Mouse (Mus musculus) kidney, postnatal 0 days (tissue): ENCODE data around the gene Fam129b. TPM values are rescaled to one million over a fixed set of nuclear protein-coding genes. Genes with fewer than 3 reads are reported as not detected.
A peak's percentile ranks its signal among the peaks of the same experiment; 100 is the strongest.

Experiments used
- ATAC-seq: fragments of 200-750 bp; cut with Nextera tagmentation; replicated peaks from 2 replicates; pipeline ENCODE4 v1.8.0; 2017; ENCODE audit warnings: low read depth, moderate number of reproducible peaks, moderate TSS enrichment, moderate library complexity; ENCODE audit not compliant: low FRiP score
- DNase-seq: peaks from one replicate; pipeline ENCODE4 v3.0.0-alpha.2; 2016; ENCODE audit warnings: low spot score
- H3K27ac ChIP-seq: fragments of 300-500 bp; sonication (generic); 2 replicates; pipeline ENCODE4 v1.5.1; 2014; ENCODE audit warnings: mild to moderate bottlenecking
- H3K27me3 ChIP-seq: fragments of 300-500 bp; sonication (generic); 2 replicates; pipeline ENCODE4 v1.6.1; 2014; ENCODE audit warnings: low read length, mixed read lengths; ENCODE audit not compliant: insufficient read depth
- H3K36me3 ChIP-seq: fragments of 300-500 bp; sonication (generic); 2 replicates; pipeline ENCODE4 v1.6.1; 2014; ENCODE audit warnings: low read length, mixed read lengths; ENCODE audit not compliant: insufficient read depth
- H3K4me1 ChIP-seq: fragments of 300-500 bp; sonication (generic); replicated peaks from 2 replicates; pipeline ENCODE4 v1.6.1; 2014; ENCODE audit warnings: antibody characterized with exemption, low read length, mixed read lengths; ENCODE audit not compliant: insufficient read depth
- H3K4me2 ChIP-seq: fragments of 300-500 bp; sonication (generic); 2 replicates; pipeline ENCODE4 v1.6.1; 2014; ENCODE audit warnings: mild to moderate bottlenecking, low read length, moderate library complexity, mixed read lengths
- H3K4me3 ChIP-seq: fragments of 300-500 bp; sonication (generic); replicated peaks from 2 replicates; pipeline ENCODE4 v1.5.1; 2014; ENCODE audit warnings: low read depth, low read length
- H3K9ac ChIP-seq: fragments of 300-500 bp; sonication (generic); 2 replicates; pipeline ENCODE4 v1.6.1; 2014; ENCODE audit warnings: low read depth, low read length
- H3K9me3 ChIP-seq: fragments of 300-500 bp; sonication (generic); replicated peaks from 2 replicates; pipeline ENCODE4 v1.6.1; 2016; ENCODE audit warnings: low read length, inconsistent platforms, mixed read lengths
- CTCF ChIP-seq: IDR thresholded peaks from 2 replicates; pipeline ENCODE4 v1.5.1; 2016; ENCODE audit warnings: antibody characterized with exemption, low read depth, mild to moderate bottlenecking, moderate library complexity
- WGBS: fragments of 180-500 bp; shearing (Covaris S2); extraction: QIAGEN DNeasy Blood & Tissue Kit; methylation state at CpG from one replicate; pipeline ENCODE4 v1.1.7; 2014; 5-methylcytosine and 5-hydroxymethylcytosine counted together
- polyA plus RNA-seq: library from polyadenylated mRNA; unstranded; fragments of >200 nt; fragmentation: Nextera tagmentation; extraction: Ambion mirVana; gene quantifications from 2 replicates; pipeline ENCODE4 v1.2.1, GENCODE M21; 2015

Fam129b gene
- polyA plus RNA-seq, 1 experiment from 2014 or later: 42.2 TPM

GRCm38 (mm10) chr2:32869721-32870274 lies 6.1 kb upstream of the Fam129b start:
- H3K9ac ChIP-seq: no peak overlapping the region
- no peaks in the 10 kb centered on the region for H3K9me3 ChIP-seq
- H3K4me1 ChIP-seq: peaks cover 9% of the 10 kb centered on the region
- ATAC-seq: peak; percentile 23; the same call in 1 of the 2 replicates
- H3K4me2 ChIP-seq: no peak overlapping the region
- no peak overlapping the region for H3K4me3 ChIP-seq
- no peaks in the 10 kb centered on the region for H3K36me3 ChIP-seq
- no peak for TF ChIP-seq CTCF
- WGBS: 42% methylated on average over 6 of the region's 6 CpGs
- H3K27me3 ChIP-seq: no peaks in the 10 kb centered on the region
- 0 out of 2 replicates have a peak overlapping the region, but pooled peaks have one; percentile 31 for H3K27ac ChIP-seq
- DNase-seq: no peak

GRCm38 (mm10) chr2:32870275-32871100 lies 5.4 kb upstream of the Fam129b start:
- 0 out of 2 replicates have a peak overlapping the region, but pooled peaks have one; percentile 31 for H3K27ac ChIP-seq
- no peak for TF ChIP-seq CTCF
- no peak overlapping the region for H3K9ac ChIP-seq
- no peaks in the 10 kb centered on the region for H3K36me3 ChIP-seq
- H3K4me3 ChIP-seq: no peak overlapping the region
- 49% methylated on average over 8 of the region's 8 CpGs for WGBS
- no peaks in the 10 kb centered on the region for H3K27me3 ChIP-seq
- ATAC-seq (no peak), DNase-seq (no peak)
- H3K4me1 ChIP-seq: peaks cover 14% of the 10 kb centered on the region
- H3K9me3 ChIP-seq: no peaks in the 10 kb centered on the region
- H3K4me2 ChIP-seq: no peak overlapping the region

- Histone ChIP-seq H3K27ac (peak overlapping the region; percentile 42; the same call in 1 of the 2 replicates), H3K9me3 (no peaks in the 10 kb centered on the region), H3K27me3 (no peaks in the 10 kb centered on the region), H3K9ac (no peak overlapping the region), H3K4me2 (no peak overlapping the region; the same call in 1 of the 2 replicates), H3K36me3 (no peaks in the 10 kb centered on the region), H3K4me3 (no peak overlapping the region), H3K4me1 (peaks cover 38% of the 10 kb centered on the region)
- WGBS: 42% methylated on average over 3 of the region's 3 CpGs
- DNase-seq (no peak), ATAC-seq (no peak)
- TF ChIP-seq CTCF: no peak
These were observed 1.8 kb upstream of the Fam129b start for GRCm38 (mm10) chr2:32874070-32874469.

GRCm38 (mm10) chr2:32874951-32875674 lies 801 bp upstream of the Fam129b start:
- Histone ChIP-seq H3K27me3 (no peaks in the 10 kb centered on the region), H3K4me3 (peak overlapping the region; percentile 73), H3K4me2 (peak overlapping the region; percentile 91), H3K4me1 (peaks cover 44% of the 10 kb centered on the region), H3K36me3 (no peaks in the 10 kb centered on the region), H3K9me3 (no peaks in the 10 kb centered on the region), H3K9ac (peak overlapping the region; percentile 75), H3K27ac (peak overlapping the region; percentile 91)
- ATAC-seq (no peak; the same call in 1 of the 2 replicates), DNase-seq (peak; percentile 54)
- no peak for TF ChIP-seq CTCF
- 8% methylated on average over 15 of the region's 15 CpGs for WGBS

- Histone ChIP-seq H3K4me1 (peaks cover 57% of the 10 kb centered on the region), H3K9me3 (no peaks in the 10 kb centered on the region), H3K4me2 (peak overlapping the region; percentile 91), H3K4me3 (peak overlapping the region; percentile 73), H3K9ac (peak overlapping the region; percentile 75), H3K27me3 (no peaks in the 10 kb centered on the region), H3K36me3 (no peaks in the 10 kb centered on the region), H3K27ac (peak overlapping the region; percentile 91)
- WGBS: 3% methylated on average over 20 of the region's 20 CpGs
- no peak for TF ChIP-seq CTCF
- DNase-seq (no peak), ATAC-seq (no peak; the same call in 1 of the 2 replicates)
These were observed 782 bp downstream of the Fam129b start for GRCm38 (mm10) chr2:32876490-32877302.
